Mouse (Mus musculus): Measurements from ENCODE around the gene Ppfia1.
A peak's percentile ranks its signal among the peaks of the same experiment; 100 is the strongest.

DNA sequence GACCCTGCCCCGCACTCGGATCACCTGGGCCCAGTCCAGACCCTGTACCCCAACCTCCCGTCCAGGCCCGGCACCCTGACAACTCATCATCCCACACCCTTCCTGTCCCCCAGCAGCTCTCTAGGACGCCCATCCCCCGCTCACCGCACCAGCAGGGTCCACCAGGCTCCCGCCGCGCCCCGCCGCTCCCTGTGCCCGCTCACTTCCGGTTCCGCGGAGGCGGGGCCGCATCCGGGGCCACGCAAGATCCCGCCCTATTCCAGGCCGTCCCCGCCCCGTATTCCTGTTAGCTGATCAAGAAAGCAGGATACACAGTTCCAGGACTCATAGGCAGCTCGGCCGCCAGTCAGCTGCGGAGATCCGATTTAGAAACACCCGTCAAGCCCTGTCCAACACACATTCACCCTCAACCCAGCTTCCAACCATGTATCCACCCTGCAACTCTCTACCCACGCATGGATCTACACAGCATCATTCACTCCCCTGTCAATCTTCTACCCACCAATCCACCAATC, 82.9 kb downstream of the Ppfia1 start, which contains the start of gene Cttn:
- no peak for TF ChIP-seq CTCF (IDR thresholded peaks at IDR 0.05; ENCODE audit: borderline replicate concordance, insufficient read depth, low read depth, low read length)
- TF ChIP-seq POLR2A (IDR thresholded peaks at IDR 0.05; ENCODE audit: borderline replicate concordance, insufficient read depth, low read length) = peak; percentile 72; the same call in 1 of the 2 replicates

Measured in cerebellum, adult 2 months (tissue).